Mouse (Mus musculus) central nervous system, embryonic 18 days (tissue): Measurements from ENCODE around the gene Wars. TPM values are rescaled to one million over a fixed set of nuclear protein-coding genes. Genes with fewer than 3 reads are reported as not detected.

Experiments used
- polyA plus RNA-seq: library from polyadenylated mRNA; depleted of rRNA; stranded (reverse); fragments of >200 nt; gene quantifications from 2 replicates; pipeline ENCODE4 v1.2.3, GENCODE M21; 2012; rRNA removed

Gene Wars
- 101 and 109 TPM in 2 replicates for polyA plus RNA-seq

GRCm38 (mm10) chr12:108893715-108894431 lies at the start of gene Wars:
Gene Wars (minus strand): TSS chr12:108894174.

GRCm38 (mm10) chr12:108892989-108893714 lies 822 bp downstream of the Wars start, which contains the start of gene Wdr25:
Gene Wdr25 (plus strand): TSS chr12:108893631.

GRCm38 (mm10) chr12:108835840-108836409 lies 58.0 kb downstream of the Wars start, which contains the start of the genes Slc25a29 and Slc25a47:
Gene Slc25a29 (minus strand): TSS chr12:108835883.
Gene Slc25a47 (plus strand): TSS chr12:108836046.

Other genes starting within 250 kb of the Wars start
- 0.21 and 0.35 TPM in 2 replicates for gene Degs2, start 191.9 kb downstream of the Wars start, polyA plus RNA-seq
- gene Yy1, start 101.2 kb downstream of the Wars start, polyA plus RNA-seq = 24.7 and 26.4 TPM in 2 replicates
- 17.4 and 18.1 TPM in 2 replicates for gene Slc25a29, start 58.3 kb downstream of the Wars start, polyA plus RNA-seq
- 11.3 and 13.3 TPM in 2 replicates for gene Slc25a47, start 58.1 kb downstream of the Wars start, polyA plus RNA-seq
- gene Wdr25, start 543 bp downstream of the Wars start, polyA plus RNA-seq = 9.7 and 10.3 TPM in 2 replicates
- gene Begain, start 174.0 kb upstream of the Wars start, polyA plus RNA-seq = 96.2 and 110 TPM in 2 replicates